Mouse (Mus musculus) embryonic facial prominence, embryonic 11.5 days (tissue): ENCODE measurements at regions not wholly inside any gene's neighbourhood (a gene's known extent, or its start where the extent isn't known, plus 50 kb on each side); places are given as distances from the start of the nearest gene placed in this dataset.

Source experiments
- ATAC-seq: fragments of 200-750 bp; cut with Nextera tagmentation; replicated peaks from 2 replicates; pipeline ENCODE4 v1.8.0; 2017; ENCODE audit warnings: low read depth; ENCODE audit not compliant: insufficient number of reproducible peaks, low FRiP score, low TSS enrichment
- DNase-seq: peaks from one replicate; pipeline ENCODE4 v3.0.0-alpha.2; 2015; ENCODE audit warnings: low spot score
- H3K27ac ChIP-seq: fragments of 300-500 bp; sonication (generic); replicated peaks from 2 replicates; pipeline ENCODE4 v1.5.1; 2014; ENCODE audit warnings: mild to moderate bottlenecking, low read depth, low read length, control low read depth
- H3K27me3 ChIP-seq: fragments of 300-500 bp; sonication (generic); 2 replicates; pipeline ENCODE4 v1.6.1; 2014; ENCODE audit warnings: mild to moderate bottlenecking, low read length, moderate library complexity, mixed read lengths; ENCODE audit not compliant: control insufficient read depth, insufficient read depth
- H3K36me3 ChIP-seq: fragments of 300-500 bp; sonication (generic); replicated peaks from 2 replicates; pipeline ENCODE4 v1.6.1; 2014; ENCODE audit warnings: low read depth, mild to moderate bottlenecking, low read length, moderate library complexity, mixed read lengths; ENCODE audit not compliant: control insufficient read depth, insufficient read depth
- H3K4me1 ChIP-seq: fragments of 300-500 bp; sonication (generic); 2 replicates; pipeline ENCODE4 v1.6.1; 2014; ENCODE audit warnings: low read length, mixed read lengths; ENCODE audit not compliant: control insufficient read depth, insufficient read depth
- H3K4me2 ChIP-seq: fragments of 300-500 bp; sonication (generic); 2 replicates; pipeline ENCODE4 v1.6.1; 2014; ENCODE audit warnings: low read depth, mild to moderate bottlenecking, control low read depth, low read length, moderate library complexity
- H3K4me3 ChIP-seq: fragments of 300-500 bp; sonication (generic); 2 replicates; pipeline ENCODE4 v1.5.1; 2014; ENCODE audit warnings: low read depth, low read length, control low read depth
- H3K9ac ChIP-seq: fragments of 300-500 bp; sonication (generic); replicated peaks from 2 replicates; pipeline ENCODE4 v1.6.1; 2014; ENCODE audit warnings: mild to moderate bottlenecking, control low read depth, low read length
- H3K9me3 ChIP-seq: fragments of 300-500 bp; sonication (generic); replicated peaks from 2 replicates; pipeline ENCODE4 v1.6.1; 2016; ENCODE audit warnings: mild to moderate bottlenecking, low read length, inconsistent platforms, mixed read lengths; ENCODE audit not compliant: control insufficient read depth
- WGBS: fragments of 180-500 bp; shearing (Covaris S2); extraction: QIAGEN DNeasy Blood & Tissue Kit; methylation state at CpG from one replicate; pipeline ENCODE4 v1.1.7; 2014; 5-methylcytosine and 5-hydroxymethylcytosine counted together

DNA sequence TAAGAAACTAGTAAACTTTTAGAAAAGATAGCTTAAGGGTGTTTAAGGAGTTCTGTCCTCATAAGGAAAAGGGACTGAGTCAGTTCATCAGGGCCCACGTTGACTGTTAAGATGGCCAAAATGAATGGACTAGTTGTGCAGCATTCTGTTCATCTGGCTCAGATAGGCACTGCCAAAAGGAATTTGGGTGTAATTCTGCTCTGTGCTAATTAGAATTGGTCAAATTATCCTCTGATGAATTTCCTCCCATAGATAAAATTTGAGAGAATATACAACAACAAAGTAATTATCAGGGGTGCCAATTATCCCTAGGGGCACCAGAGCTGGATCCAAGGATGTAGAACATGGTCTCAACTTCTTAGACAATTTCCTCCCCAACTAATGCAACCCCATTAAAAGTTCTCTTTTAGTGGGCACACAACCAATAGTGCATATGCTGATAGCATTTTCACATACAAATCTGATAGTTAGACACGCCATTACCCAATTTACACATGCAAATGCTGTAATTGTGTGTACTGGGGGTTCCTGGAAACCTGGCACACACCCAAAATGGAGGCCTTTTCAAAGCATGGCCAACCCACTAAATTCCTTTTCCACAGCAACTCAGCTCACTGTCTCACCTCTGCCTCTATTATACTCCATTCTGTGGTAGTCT, 508.0 kb downstream of the Cypt12 start:
- Histone ChIP-seq H3K4me3 (no peak overlapping the region), H3K27me3 (no peaks in the 10 kb centered on the region), H3K9ac (no peak overlapping the region), H3K4me2 (no peak overlapping the region), H3K9me3 (no peaks in the 10 kb centered on the region), H3K4me1 (no peaks in the 10 kb centered on the region), H3K36me3 (no peaks in the 10 kb centered on the region), H3K27ac (no peak overlapping the region)
- 81% methylated on average over 2 of the region's 2 CpGs for WGBS
- DNase-seq: no peak
- no peak for ATAC-seq

DNA sequence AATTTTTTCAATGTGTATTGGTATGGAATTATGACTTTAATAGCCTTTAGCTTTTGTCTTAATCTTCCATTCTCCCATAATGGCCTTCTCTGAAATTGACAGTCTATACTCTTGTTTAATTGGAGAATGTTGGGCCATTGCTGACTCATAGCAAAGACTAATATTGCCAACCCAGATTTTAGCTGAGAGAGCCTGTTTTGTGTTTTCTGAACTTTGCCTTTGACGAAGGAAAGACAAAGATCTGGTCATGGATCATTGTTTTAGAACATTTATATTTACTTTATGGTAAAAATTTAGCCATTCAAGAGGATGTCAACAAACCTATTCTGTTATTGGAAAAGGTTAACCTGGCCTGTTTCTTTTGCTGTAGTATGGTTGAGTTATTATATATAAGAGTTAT, 512.1 kb downstream of the Cypt12 start:
- no peak for ATAC-seq
- WGBS: 80% methylated on average over 1 of the region's 1 CpGs
- Histone ChIP-seq H3K4me3 (no peak overlapping the region), H3K4me1 (no peaks in the 10 kb centered on the region), H3K27ac (no peak overlapping the region), H3K4me2 (no peak overlapping the region), H3K27me3 (no peaks in the 10 kb centered on the region), H3K9me3 (no peaks in the 10 kb centered on the region), H3K36me3 (no peaks in the 10 kb centered on the region), H3K9ac (no peak overlapping the region)
- no peak for DNase-seq

DNA sequence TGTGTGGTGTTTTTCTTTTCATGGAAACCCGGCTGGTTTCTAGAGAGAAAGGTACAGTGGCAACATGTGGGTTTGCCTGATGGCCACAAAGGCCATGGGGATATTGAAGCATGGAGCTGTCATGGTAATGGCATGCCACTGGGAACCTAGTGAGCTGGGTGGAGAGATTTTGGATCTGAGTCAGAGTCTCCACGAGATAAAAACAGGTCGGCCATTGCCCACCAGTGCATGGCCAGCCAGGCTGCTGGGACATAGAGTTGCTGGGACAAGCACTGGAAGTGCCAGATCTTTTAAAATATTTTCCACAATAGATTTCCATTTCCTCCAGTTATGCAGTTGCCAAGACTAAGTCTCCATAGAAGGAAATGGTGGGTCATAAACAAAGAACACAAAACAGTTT, 523.6 kb downstream of the Cypt12 start:
- Histone ChIP-seq H3K4me3 (no peak overlapping the region), H3K4me2 (no peak overlapping the region), H3K27ac (no peak overlapping the region), H3K4me1 (no peaks in the 10 kb centered on the region), H3K36me3 (no peaks in the 10 kb centered on the region), H3K27me3 (no peaks in the 10 kb centered on the region), H3K9me3 (no peaks in the 10 kb centered on the region), H3K9ac (no peak overlapping the region)
- no peak for DNase-seq
- WGBS: 89% methylated on average over 3 of the region's 3 CpGs
- ATAC-seq: no peak

DNA sequence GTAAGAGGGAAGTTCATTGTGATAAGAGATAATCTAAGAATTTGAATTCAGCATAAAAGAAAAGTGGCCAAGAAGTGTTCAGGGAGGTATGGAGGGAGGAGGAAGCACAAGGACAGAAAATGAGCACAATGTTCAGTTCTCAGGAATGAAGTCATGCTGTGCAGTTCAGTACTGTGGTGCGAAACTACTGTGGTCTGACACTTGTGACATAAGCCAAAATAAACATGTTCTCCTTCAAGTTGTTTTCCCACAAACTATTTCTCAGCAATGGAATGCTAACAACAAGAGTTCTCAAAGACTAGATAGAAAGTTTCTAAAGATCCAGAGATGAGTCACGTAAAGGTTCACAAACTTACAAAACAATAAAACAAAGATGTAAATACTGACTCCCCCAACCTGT, 531.3 kb downstream of the Cypt12 start:
- no peaks in the 10 kb centered on the region for H3K4me1 ChIP-seq
- no peak for ATAC-seq
- H3K27me3 ChIP-seq: no peaks in the 10 kb centered on the region
- no peak for DNase-seq
- H3K9me3 ChIP-seq: no peaks in the 10 kb centered on the region
- no peak overlapping the region for H3K4me3 ChIP-seq
- H3K27ac ChIP-seq: no peak overlapping the region
- no peak overlapping the region for H3K4me2 ChIP-seq
- WGBS: 67% methylated on average over 2 of the region's 2 CpGs
- H3K9ac ChIP-seq: no peak overlapping the region
- H3K36me3 ChIP-seq: no peaks in the 10 kb centered on the region

DNA sequence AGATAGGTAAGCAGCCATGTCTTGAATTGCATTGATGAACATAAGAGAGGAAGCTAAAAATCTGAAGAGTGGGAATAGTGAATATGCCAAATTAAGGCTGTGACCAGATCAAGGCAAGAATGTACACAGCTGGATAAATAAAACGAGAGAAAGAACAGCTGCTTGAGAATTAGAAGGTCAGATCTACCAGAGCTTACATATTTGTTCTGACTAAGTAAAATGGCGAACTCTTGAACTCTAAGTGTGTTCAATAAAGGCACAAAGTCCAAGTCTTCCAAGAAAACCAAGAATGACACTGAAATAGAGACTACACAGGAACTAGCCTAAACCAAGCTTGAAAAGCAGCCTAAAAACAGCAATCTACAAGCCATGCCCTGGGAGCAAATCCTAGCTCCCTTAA, 533.8 kb downstream of the Cypt12 start:
- Histone ChIP-seq H3K27me3 (no peaks in the 10 kb centered on the region), H3K4me3 (no peak overlapping the region), H3K4me2 (no peak overlapping the region), H3K36me3 (no peaks in the 10 kb centered on the region), H3K9me3 (no peaks in the 10 kb centered on the region), H3K4me1 (no peaks in the 10 kb centered on the region), H3K9ac (no peak overlapping the region), H3K27ac (no peak overlapping the region)
- ATAC-seq (no peak), DNase-seq (no peak)
- 81% methylated on average over 2 of the region's 2 CpGs for WGBS

DNA sequence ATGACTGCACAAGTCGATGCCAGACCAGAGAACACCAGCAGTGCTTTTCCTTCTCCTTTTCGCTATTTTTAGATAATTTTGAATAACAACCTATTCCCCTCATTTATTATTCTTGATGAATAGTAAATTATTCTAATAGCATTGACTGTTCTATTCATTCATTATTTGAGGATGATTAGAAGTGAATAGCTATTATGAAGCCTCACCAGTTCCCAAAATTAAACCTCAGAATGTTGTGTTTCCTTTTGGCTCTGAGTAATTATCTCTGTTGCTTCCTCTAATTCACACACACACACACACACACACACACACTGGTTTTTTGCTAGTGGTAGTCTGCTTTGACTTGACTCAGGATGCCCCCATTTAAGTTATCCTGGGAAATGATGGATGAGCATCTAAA, 540.7 kb downstream of the Cypt12 start:
- no peak for DNase-seq
- 88% methylated on average over 2 of the region's 2 CpGs for WGBS
- Histone ChIP-seq H3K4me2 (no peak overlapping the region), H3K4me1 (no peaks in the 10 kb centered on the region), H3K27ac (no peak overlapping the region), H3K36me3 (no peaks in the 10 kb centered on the region), H3K9ac (no peak overlapping the region), H3K4me3 (no peak overlapping the region), H3K9me3 (no peaks in the 10 kb centered on the region), H3K27me3 (no peaks in the 10 kb centered on the region)
- ATAC-seq: no peak

DNA sequence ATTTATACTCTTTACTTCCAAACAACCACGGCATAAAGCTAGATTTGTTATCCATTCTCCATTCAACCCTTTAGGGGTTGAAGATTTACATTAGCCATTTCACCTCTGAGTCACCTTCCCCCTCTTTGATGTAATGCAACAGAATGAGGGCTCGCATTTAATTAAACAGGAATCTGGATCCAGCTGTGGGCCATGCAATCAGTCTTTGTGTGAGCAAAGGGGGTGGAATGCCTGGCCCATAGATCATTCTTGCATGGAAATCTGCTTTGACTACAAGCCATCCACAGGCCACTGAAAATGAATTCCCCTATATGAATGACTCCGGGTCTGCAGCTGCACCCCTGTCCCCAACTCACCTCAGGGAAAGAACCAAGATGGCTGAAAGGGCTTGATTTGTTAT, 574.4 kb downstream of the Cypt12 start:
- no peak overlapping the region for H3K4me2 ChIP-seq
- no peaks in the 10 kb centered on the region for H3K4me1 ChIP-seq
- DNase-seq: no peak
- ATAC-seq: no peak
- H3K27ac ChIP-seq: no peak overlapping the region
- no peaks in the 10 kb centered on the region for H3K27me3 ChIP-seq
- no peak overlapping the region for H3K9ac ChIP-seq
- H3K9me3 ChIP-seq: no peaks in the 10 kb centered on the region
- 60% methylated on average over 3 of the region's 3 CpGs for WGBS
- H3K36me3 ChIP-seq: no peaks in the 10 kb centered on the region
- no peak overlapping the region for H3K4me3 ChIP-seq

DNA sequence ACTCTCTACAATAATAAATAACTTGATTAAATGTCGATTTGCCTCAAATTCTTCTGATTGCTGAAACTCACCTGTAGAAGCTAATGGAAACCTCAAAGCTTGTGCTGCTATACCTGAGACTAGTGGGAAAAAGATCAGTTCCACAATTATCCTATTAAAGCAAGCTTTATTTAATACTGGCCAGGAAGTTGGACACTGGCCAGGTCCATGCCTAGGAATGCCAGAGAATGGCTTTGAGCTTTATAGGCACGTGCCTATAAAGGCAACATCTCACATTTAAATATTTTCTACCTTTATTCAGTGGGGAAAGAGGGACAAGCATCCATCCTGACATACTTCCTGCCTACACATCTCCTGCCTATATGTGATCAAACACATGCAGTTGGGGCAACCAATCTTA, 575.8 kb downstream of the Cypt12 start:
- no peak overlapping the region for H3K9ac ChIP-seq
- H3K4me3 ChIP-seq: no peak overlapping the region
- no peaks in the 10 kb centered on the region for H3K36me3 ChIP-seq
- 87% methylated on average over 2 of the region's 2 CpGs for WGBS
- no peaks in the 10 kb centered on the region for H3K9me3 ChIP-seq
- no peaks in the 10 kb centered on the region for H3K4me1 ChIP-seq
- H3K4me2 ChIP-seq: no peak overlapping the region
- no peak for DNase-seq
- H3K27me3 ChIP-seq: no peaks in the 10 kb centered on the region
- ATAC-seq: no peak
- no peak overlapping the region for H3K27ac ChIP-seq
